Mouse (Mus musculus) forebrain, embryonic 12.5 days (tissue): ENCODE data around the gene Nsun2. TPM values are rescaled to one million over a fixed set of nuclear protein-coding genes. Genes with fewer than 3 reads are reported as not detected.

Experiments used
- ATAC-seq: fragments of 200-750 bp; cut with Nextera tagmentation; 2 replicates; pipeline ENCODE4 v1.8.0; 2017; ENCODE audit warnings: moderate TSS enrichment; ENCODE audit not compliant: low FRiP score
- H3K27ac ChIP-seq: fragments of 300-500 bp; sonication (generic); 2 replicates; pipeline ENCODE4 v1.5.1; 2016; ENCODE audit warnings: mild to moderate bottlenecking
- H3K27me3 ChIP-seq: fragments of 300-500 bp; sonication (generic); 2 replicates; pipeline ENCODE4 v1.6.1; 2016; ENCODE audit warnings: mild to moderate bottlenecking
- H3K36me3 ChIP-seq: fragments of 300-500 bp; sonication (generic); replicated peaks from 2 replicates; pipeline ENCODE4 v1.6.1; 2016; ENCODE audit warnings: mild to moderate bottlenecking
- H3K4me1 ChIP-seq: fragments of 300-500 bp; sonication (generic); 2 replicates; pipeline ENCODE4 v1.6.1; 2016
- H3K4me2 ChIP-seq: fragments of 300-500 bp; sonication (generic); 2 replicates; pipeline ENCODE4 v1.6.1; 2016; ENCODE audit warnings: mild to moderate bottlenecking, moderate library complexity
- H3K4me3 ChIP-seq: fragments of 300-500 bp; sonication (generic); replicated peaks from 2 replicates; pipeline ENCODE4 v1.5.1; 2016; ENCODE audit warnings: mild to moderate bottlenecking
- H3K9ac ChIP-seq: fragments of 300-500 bp; sonication (generic); 2 replicates; pipeline ENCODE4 v1.6.1; 2016; ENCODE audit warnings: mild to moderate bottlenecking
- H3K9me3 ChIP-seq: fragments of 300-500 bp; sonication (generic); 2 replicates; pipeline ENCODE4 v1.6.1; 2016
- WGBS: fragments of 180-500 bp; shearing (Covaris S2); methylation state at CpG from one replicate; pipeline ENCODE4 v1.1.7; 2016; 5-methylcytosine and 5-hydroxymethylcytosine counted together
- polyA plus RNA-seq: library from polyadenylated mRNA; unstranded; fragments of >200 nt; fragmentation: Nextera tagmentation; extraction: Ambion mirVana; gene quantifications from 2 replicates; pipeline ENCODE4 v1.2.1, GENCODE M21; 2016

Nsun2 gene
- polyA plus RNA-seq = 107 and 110 TPM in 2 replicates

- Histone ChIP-seq H3K4me3 (peak within 1 kb of the TSS; percentile 96), H3K9ac (peak within 1 kb of the TSS; percentile 95), H3K27me3 (no peaks in the 10 kb centered on the region), H3K27ac (peak within 1 kb of the TSS; percentile 95), H3K9me3 (no peaks in the 10 kb centered on the region), H3K36me3 (peaks cover 16% of the 10 kb centered on the region), H3K4me1 (peaks cover 57% of the 10 kb centered on the region), H3K4me2 (peak within 1 kb of the TSS; percentile 87)
- peak; percentile 1; the same call in 1 of the 2 replicates for ATAC-seq
- WGBS = under 1% methylated on average over 103 of the region's 155 CpGs
These were observed at the start of gene Nsun2 for GRCm38 (mm10) chr13:69533405-69534333. Gene Nsun2, plus strand, starts transcription at chr13:69533746.

GRCm38 (mm10) chr13:69485326-69485725 is 48.2 kb upstream of the Nsun2 start:
- no peak overlapping the region for H3K4me2 ChIP-seq
- no peaks in the 10 kb centered on the region for H3K9me3 ChIP-seq
- H3K4me3 ChIP-seq = no peak overlapping the region
- H3K4me1 ChIP-seq = peaks cover 33% of the 10 kb centered on the region
- WGBS = 21% methylated on average over 6 of the region's 6 CpGs
- H3K36me3 ChIP-seq = no peaks in the 10 kb centered on the region
- H3K9ac ChIP-seq = no peak overlapping the region
- H3K27me3 ChIP-seq = peaks cover 85% of the 10 kb centered on the region
- H3K27ac ChIP-seq = no peak overlapping the region
- ATAC-seq = peak; percentile 45; the same call in 1 of the 2 replicates

- Histone ChIP-seq H3K4me1 (peaks cover 33% of the 10 kb centered on the region), H3K4me2 (no peak overlapping the region), H3K27ac (no peak overlapping the region), H3K9me3 (no peaks in the 10 kb centered on the region), H3K9ac (no peak overlapping the region), H3K36me3 (no peaks in the 10 kb centered on the region), H3K4me3 (no peak overlapping the region), H3K27me3 (peaks cover 82% of the 10 kb centered on the region)
- WGBS = 75% methylated on average over 7 of the region's 7 CpGs
- ATAC-seq = no peak
These were observed 47.7 kb upstream of the Nsun2 start for GRCm38 (mm10) chr13:69485833-69486232.

- H3K36me3 ChIP-seq = no peaks in the 10 kb centered on the region
- H3K4me1 ChIP-seq = peaks cover 21% of the 10 kb centered on the region
- no peak for ATAC-seq
- WGBS = 75% methylated on average over 7 of the region's 7 CpGs
- H3K4me2 ChIP-seq = peak overlapping the region; percentile 51
- no peaks in the 10 kb centered on the region for H3K9me3 ChIP-seq
- H3K4me3 ChIP-seq = no peak overlapping the region
- H3K27ac ChIP-seq = no peak overlapping the region
- peaks cover 69% of the 10 kb centered on the region for H3K27me3 ChIP-seq
- no peak overlapping the region for H3K9ac ChIP-seq
These were observed 46.4 kb upstream of the Nsun2 start for GRCm38 (mm10) chr13:69487108-69487507.

GRCm38 (mm10) chr13:69487611-69488275 is 45.8 kb upstream of the Nsun2 start:
- Histone ChIP-seq H3K36me3 (no peaks in the 10 kb centered on the region), H3K27me3 (peaks cover 65% of the 10 kb centered on the region), H3K27ac (no peak overlapping the region), H3K4me2 (peak overlapping the region; percentile 51), H3K9me3 (no peaks in the 10 kb centered on the region), H3K4me1 (peaks cover 16% of the 10 kb centered on the region), H3K9ac (peak overlapping the region; percentile 21; the same call in 1 of the 2 replicates), H3K4me3 (peak overlapping the region; percentile 28)
- ATAC-seq = no peak
- WGBS = 1% methylated on average over 26 of the region's 26 CpGs

- peaks cover 16% of the 10 kb centered on the region for H3K4me1 ChIP-seq
- H3K9me3 ChIP-seq = no peaks in the 10 kb centered on the region
- H3K4me2 ChIP-seq = no peak overlapping the region
- no peak for ATAC-seq
- H3K27ac ChIP-seq = no peak overlapping the region
- peaks cover 55% of the 10 kb centered on the region for H3K27me3 ChIP-seq
- no peak overlapping the region for H3K9ac ChIP-seq
- H3K4me3 ChIP-seq = no peak overlapping the region
- no peaks in the 10 kb centered on the region for H3K36me3 ChIP-seq
- 39% methylated on average over 13 of the region's 13 CpGs for WGBS
These were observed 44.8 kb upstream of the Nsun2 start for GRCm38 (mm10) chr13:69488565-69489255.

GRCm38 (mm10) chr13:69489777-69490176 is 43.8 kb upstream of the Nsun2 start:
- H3K4me2 ChIP-seq = no peak overlapping the region
- no peaks in the 10 kb centered on the region for H3K36me3 ChIP-seq
- no peak for ATAC-seq
- H3K4me1 ChIP-seq = peaks cover 16% of the 10 kb centered on the region
- peaks cover 47% of the 10 kb centered on the region for H3K27me3 ChIP-seq
- H3K27ac ChIP-seq = no peak overlapping the region
- H3K4me3 ChIP-seq = no peak overlapping the region
- no peaks in the 10 kb centered on the region for H3K9me3 ChIP-seq
- H3K9ac ChIP-seq = no peak overlapping the region
- WGBS = 86% methylated on average over 9 of the region's 9 CpGs

- Histone ChIP-seq H3K27me3 (peaks cover 21% of the 10 kb centered on the region), H3K27ac (no peak overlapping the region), H3K4me3 (no peak overlapping the region), H3K9me3 (no peaks in the 10 kb centered on the region), H3K4me1 (peaks cover 10% of the 10 kb centered on the region), H3K9ac (no peak overlapping the region), H3K4me2 (no peak overlapping the region), H3K36me3 (peaks cover 22% of the 10 kb centered on the region)
- ATAC-seq = peak; percentile 24; the same call in 1 of the 2 replicates
- 33% methylated on average over 7 of the region's 7 CpGs for WGBS
These were observed 40.6 kb upstream of the Nsun2 start for GRCm38 (mm10) chr13:69492876-69493463.

- Histone ChIP-seq H3K9ac (no peak overlapping the region), H3K4me2 (no peak overlapping the region), H3K36me3 (peaks cover 76% of the 10 kb centered on the region), H3K4me1 (no peaks in the 10 kb centered on the region), H3K4me3 (no peak overlapping the region), H3K9me3 (no peaks in the 10 kb centered on the region), H3K27ac (no peak overlapping the region), H3K27me3 (no peaks in the 10 kb centered on the region)
- no peak for ATAC-seq
- 85% methylated on average over 5 of the region's 5 CpGs for WGBS
These were observed 35.3 kb upstream of the Nsun2 start for GRCm38 (mm10) chr13:69498276-69498675.

GRCm38 (mm10) chr13:69502157-69502750 is 31.3 kb upstream of the Nsun2 start:
- Histone ChIP-seq H3K27me3 (no peaks in the 10 kb centered on the region), H3K36me3 (peaks cover 97% of the 10 kb centered on the region), H3K9me3 (no peaks in the 10 kb centered on the region), H3K27ac (no peak overlapping the region), H3K4me1 (no peaks in the 10 kb centered on the region), H3K9ac (no peak overlapping the region), H3K4me2 (no peak overlapping the region), H3K4me3 (no peak overlapping the region)
- WGBS = 94% methylated on average over 14 of the region's 14 CpGs
- no peak for ATAC-seq

GRCm38 (mm10) chr13:69502863-69503262 is 30.7 kb upstream of the Nsun2 start:
- Histone ChIP-seq H3K9me3 (no peaks in the 10 kb centered on the region), H3K27me3 (no peaks in the 10 kb centered on the region), H3K4me1 (no peaks in the 10 kb centered on the region), H3K4me3 (no peak overlapping the region), H3K4me2 (no peak overlapping the region), H3K27ac (no peak overlapping the region), H3K9ac (no peak overlapping the region), H3K36me3 (peaks cover 97% of the 10 kb centered on the region)
- WGBS = 84% methylated on average over 5 of the region's 5 CpGs
- no peak for ATAC-seq
